Mouse (Mus musculus): Measurements from ENCODE around the gene Ppp1r36.
"Not testable (repeated sequence)": the region's sequence is repeated elsewhere in the genome, so short reads cannot be mapped to it uniquely, and the experiment has no call there.

The Ppp1r36 gene

GRCm38 (mm10) chr12:76401674-76402073, 15.7 kb upstream of the Ppp1r36 start:
- DNase-seq = no peak

GRCm38 (mm10) chr12:76402991-76403885, 14.1 kb upstream of the Ppp1r36 start:
- DNase-seq = no peak

- peak; percentile 100 for DNase-seq
Measured at GRCm38 (mm10) chr12:76403886-76404537, 13.3 kb upstream of the Ppp1r36 start, which contains the start of gene Hspa2. Gene Hspa2 (plus strand): TSS chr12:76404176.

- peak in 1 of 2 experiments; percentile 35 for DNase-seq
Measured at GRCm38 (mm10) chr12:76404836-76405182, 12.5 kb upstream of the Ppp1r36 start.

GRCm38 (mm10) chr12:76405183-76405970, 12.0 kb upstream of the Ppp1r36 start:
- DNase-seq = peak; percentile 32 to 39

- DNase-seq = peak; percentile 20 to 23
Measured at GRCm38 (mm10) chr12:76405971-76406370, 11.4 kb upstream of the Ppp1r36 start.

GRCm38 (mm10) chr12:76407184-76407583, 10.2 kb upstream of the Ppp1r36 start:
- no peak for DNase-seq

GRCm38 (mm10) chr12:76409166-76409565, 8.2 kb upstream of the Ppp1r36 start:
- DNase-seq = no peak

GRCm38 (mm10) chr12:76415383-76416010, 1.8 kb upstream of the Ppp1r36 start:
- no peak for DNase-seq

GRCm38 (mm10) chr12:76418346-76418745, 1.0 kb downstream of the Ppp1r36 start:
- no peak for DNase-seq

- DNase-seq = no peak
Measured at GRCm38 (mm10) chr12:76425256-76425655, 7.9 kb downstream of the Ppp1r36 start.

- no peak for DNase-seq
Measured at GRCm38 (mm10) chr12:76427546-76427945, 10.2 kb downstream of the Ppp1r36 start.

- DNase-seq = no peak
Measured at GRCm38 (mm10) chr12:76430879-76431406, 13.6 kb downstream of the Ppp1r36 start.

GRCm38 (mm10) chr12:76431431-76431830, 14.1 kb downstream of the Ppp1r36 start:
- DNase-seq = no peak

- DNase-seq = no peak
Measured at GRCm38 (mm10) chr12:76434111-76434510, 16.8 kb downstream of the Ppp1r36 start.

- DNase-seq = no peak
Measured at GRCm38 (mm10) chr12:76435084-76435483, 17.7 kb downstream of the Ppp1r36 start.

- no peak for DNase-seq
Measured at GRCm38 (mm10) chr12:76435549-76435948, 18.2 kb downstream of the Ppp1r36 start.

- DNase-seq = not testable (repeated sequence)
Measured at GRCm38 (mm10) chr12:76443488-76443887, 26.1 kb downstream of the Ppp1r36 start.

- DNase-seq = no peak
Measured at GRCm38 (mm10) chr12:76444359-76444772, 27.0 kb downstream of the Ppp1r36 start.

- DNase-seq = no peak
Measured at GRCm38 (mm10) chr12:76444862-76445261, 27.5 kb downstream of the Ppp1r36 start.

- no peak for DNase-seq
Measured at GRCm38 (mm10) chr12:76446201-76446600, 28.9 kb downstream of the Ppp1r36 start.

GRCm38 (mm10) chr12:76448127-76448526, 30.8 kb downstream of the Ppp1r36 start:
- DNase-seq = no peak

Measured in lung, postnatal 4 days (tissue).